Mouse (Mus musculus): ENCODE results near the gene Vmn1r72. TPM values are rescaled to one million over a fixed set of nuclear protein-coding genes. Genes with fewer than 3 reads are reported as not detected.
"Not testable (repeated sequence)": the region's sequence is repeated elsewhere in the genome, so short reads cannot be mapped to it uniquely, and the experiment has no call there.

The Vmn1r72 gene
- not detected for total RNA-seq (2021)
- long read RNA-seq, result 0 reads

GRCm38 (mm10) chr7:11680047-11680446 is at the start of gene Vmn1r72:
Vmn1r72 (minus strand) TSS chr7:11680147.
- not testable (repeated sequence) for DNase-seq (ENCODE audit: low spot score in 2 of 2)

DNA sequence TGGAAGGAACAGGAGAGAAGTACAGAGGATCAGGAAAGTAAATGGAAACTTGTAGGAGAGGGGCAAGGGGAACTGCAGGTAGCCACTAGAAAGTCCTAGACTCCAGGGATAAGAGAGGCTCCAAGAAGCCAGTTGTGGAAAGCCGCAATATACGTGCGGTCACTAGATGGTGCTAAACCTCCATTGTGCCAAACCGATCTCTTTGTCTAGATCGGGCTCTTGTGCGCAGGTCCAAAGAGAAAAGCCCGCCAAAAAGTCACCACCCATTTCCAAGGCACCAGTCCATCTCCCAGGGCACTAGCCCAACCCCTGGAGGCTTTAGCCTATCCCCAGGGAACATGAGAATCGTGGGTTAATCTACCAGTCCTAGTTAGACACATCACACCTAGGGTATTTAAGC is 62.9 kb downstream of the Vmn1r72 start:
- not testable (repeated sequence) for DNase-seq (ENCODE audit: low spot score in 2 of 2)

Other genes with a start within 250 kb of the Vmn1r72 start
- gene Zscan4-ps2, start 165.8 kb downstream of the Vmn1r72 start, total RNA-seq (2021), result not detected
- not detected for gene Zscan4-ps3, start 70.8 kb downstream of the Vmn1r72 start, total RNA-seq (2021)
- not detected for gene Vmn1r73, start 50.1 kb upstream of the Vmn1r72 start, total RNA-seq (2021)
- not detected for gene Vmn1r74, start 153.8 kb upstream of the Vmn1r72 start, total RNA-seq (2021)
- gene Vmn1r75, start 194.5 kb upstream of the Vmn1r72 start, total RNA-seq (2021), result not detected

Measured in layer of hippocampus, postnatal 10 days (tissue).